Mouse (Mus musculus) liver, adult 2 months (tissue): Measurements from ENCODE around the gene Slc47a1. TPM values are rescaled to one million over a fixed set of nuclear protein-coding genes. Genes with fewer than 3 reads are reported as not detected.
A peak's percentile ranks its signal among the peaks of the same experiment; 100 is the strongest.
"Not testable (repeated sequence)": the region's sequence is repeated elsewhere in the genome, so short reads cannot be mapped to it uniquely, and the experiment has no call there.

ENCODE experiments used
- DNase-seq: peaks from one replicate; pipeline ENCODE4 v3.0.0-alpha.2; 2011; ENCODE audit warnings: low read depth, low spot score; ENCODE audit errors: extremely low read depth
- H3K27ac ChIP-seq: fragments of 200-500 bp; replicated peaks from 2 replicates; pipeline ENCODE4 v1.5.1; 2012; ENCODE audit warnings: low read depth, mild to moderate bottlenecking, control low read depth, inconsistent platforms, low read length; ENCODE audit not compliant: insufficient read depth
- H3K27me3 ChIP-seq: fragments of 200-500 bp; 2 replicates; pipeline ENCODE4 v1.6.1; 2012; ENCODE audit warnings: mild to moderate bottlenecking, moderate library complexity, low read length, inconsistent platforms; ENCODE audit not compliant: control insufficient read depth, insufficient read depth
- H3K36me3 ChIP-seq: fragments of 200-500 bp; 2 replicates; pipeline ENCODE4 v1.6.1; 2012; ENCODE audit warnings: low read length, inconsistent platforms; ENCODE audit not compliant: control insufficient read depth, insufficient read depth
- H3K4me1 ChIP-seq: fragments of 200-500 bp; 2 replicates; pipeline ENCODE4 v1.6.1; 2011; ENCODE audit warnings: low read length; ENCODE audit not compliant: control insufficient read depth, insufficient read depth
- H3K4me3 ChIP-seq: fragments of 200-500 bp; 2 replicates; pipeline ENCODE4 v1.5.1; 2011; ENCODE audit warnings: low read depth, mild to moderate bottlenecking, control low read depth, low read length, moderate library complexity; ENCODE audit not compliant: insufficient read depth
- H3K79me2 ChIP-seq: fragments of 200-500 bp; 2 replicates; pipeline ENCODE4 v1.6.1; 2012; ENCODE audit warnings: inconsistent platforms, mild to moderate bottlenecking, low read length, moderate library complexity; ENCODE audit not compliant: control insufficient read depth, insufficient read depth
- H3K9ac ChIP-seq: fragments of 200-500 bp; 2 replicates; pipeline ENCODE4 v1.6.1; 2012; ENCODE audit warnings: low read depth, mild to moderate bottlenecking, control low read depth, inconsistent platforms, low read length
- CTCF ChIP-seq: fragments of 200-500 bp; IDR thresholded peaks from 2 replicates; pipeline ENCODE4 v1.5.1; 2011; ENCODE audit warnings: low read depth, low read length, control low read depth
- POLR2A ChIP-seq: fragments of 200-500 bp; IDR thresholded peaks from 2 replicates; pipeline ENCODE4 v1.6.1; 2011; ENCODE audit warnings: low read length, control low read depth; ENCODE audit not compliant: insufficient read depth; ENCODE audit errors: extremely low read depth
- WGBS: fragments of 180-500 bp; shearing (Covaris S2); methylation state at CpG from one replicate; pipeline ENCODE4 v1.1.7; 2018; 5-methylcytosine and 5-hydroxymethylcytosine counted together
- polyA plus RNA-seq: library from polyadenylated mRNA; depleted of rRNA; stranded (reverse); fragments of >200 nt; gene quantifications from 2 replicates; pipeline ENCODE4 v1.2.3, GENCODE M21; 2012
- total RNA-seq: library from RNA; depleted of rRNA; stranded (reverse); fragments of >200 nt; gene quantifications from 2 replicates; pipeline ENCODE4 v1.2.3, GENCODE M21; 2014

Slc47a1 gene
- total and polyA plus RNA-seq, 2 experiments = 151 to 169 TPM

DNA sequence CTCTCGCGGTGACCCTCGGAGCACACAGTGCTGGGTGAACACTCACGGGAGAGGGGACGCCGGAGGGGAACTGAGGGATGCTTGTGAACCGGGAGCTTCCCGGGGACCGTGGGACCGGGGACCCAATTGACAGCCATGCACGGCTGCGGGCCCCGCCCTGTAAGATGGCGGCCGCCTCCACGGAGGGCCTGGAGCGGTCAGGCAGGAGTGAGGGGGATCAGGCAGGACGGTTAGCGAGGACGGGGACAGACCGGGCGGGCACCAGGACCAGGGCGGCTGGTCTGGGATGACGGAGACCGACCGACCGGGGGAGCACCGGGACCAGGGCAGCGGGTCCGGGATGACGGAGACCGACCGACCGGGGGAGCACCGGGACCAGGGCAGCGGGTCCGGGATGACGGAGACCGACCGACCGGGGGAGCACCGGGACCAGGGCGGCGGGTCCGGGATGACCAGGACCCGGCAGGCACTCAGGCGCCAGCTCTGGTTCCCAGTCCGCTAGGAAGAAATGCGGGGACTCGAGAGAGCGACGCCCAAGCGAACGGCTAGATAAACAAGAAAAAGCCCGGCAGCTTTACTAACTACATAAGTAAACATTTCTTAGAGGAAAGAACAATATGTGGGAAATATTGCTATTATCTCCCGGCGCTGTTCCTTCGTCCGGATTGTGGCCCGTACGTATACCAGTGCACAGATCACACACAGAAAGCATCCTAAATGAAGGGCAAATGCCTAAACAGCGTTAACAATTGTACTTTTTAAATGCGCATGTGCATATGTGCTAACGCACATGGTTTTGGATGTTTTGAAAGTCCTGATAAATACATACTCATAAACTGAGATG is 30.3 kb upstream of the Slc47a1 start:
- peak overlapping the region; percentile 96 for H3K4me3 ChIP-seq
- H3K27me3 ChIP-seq = no peaks in the 10 kb centered on the region
- peak overlapping the region; percentile 85 for H3K27ac ChIP-seq
- DNase-seq = peak; percentile 41
- under 1% methylated on average over 64 of the region's 64 CpGs for WGBS
- TF ChIP-seq CTCF (no peak), POLR2A (0 out of 2 replicates have a peak, but pooled peaks have one; percentile 14)
- peak overlapping the region; percentile 86 for H3K9ac ChIP-seq
- H3K4me1 ChIP-seq = peaks cover 2% of the 10 kb centered on the region; the same call in 1 of the 2 replicates
- H3K79me2 ChIP-seq = no peaks in the 10 kb centered on the region
- H3K36me3 ChIP-seq = no peaks in the 10 kb centered on the region

DNA sequence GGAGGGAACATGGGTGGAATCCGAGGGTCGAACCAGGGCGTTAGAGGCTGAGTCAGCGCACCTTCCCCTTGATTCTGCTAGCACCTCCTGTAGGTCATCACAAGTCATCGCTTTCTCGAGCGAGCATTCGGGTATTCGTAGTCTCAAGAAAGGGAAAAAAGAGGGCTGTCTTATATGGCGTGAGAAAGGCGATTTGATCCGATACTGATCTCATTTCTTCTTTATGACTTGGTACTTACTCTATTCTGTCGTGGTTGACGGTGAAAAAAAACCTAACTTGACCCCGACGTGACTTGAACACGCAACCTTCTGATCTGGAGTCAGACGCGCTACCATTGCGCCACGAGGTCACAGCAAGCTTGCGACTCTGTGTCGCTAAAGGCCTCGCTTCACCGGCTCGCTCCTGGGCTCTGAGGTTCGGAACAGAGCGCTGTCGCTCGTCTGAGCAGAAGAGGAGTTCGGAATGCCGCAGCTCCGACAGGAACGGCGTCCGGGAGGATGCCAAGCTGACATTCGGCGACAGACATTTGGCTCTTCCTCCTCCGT is 29.6 kb upstream of the Slc47a1 start:
- no peaks in the 10 kb centered on the region for H3K79me2 ChIP-seq
- DNase-seq = peak; percentile 78
- H3K36me3 ChIP-seq = no peaks in the 10 kb centered on the region
- 2% methylated on average over 39 of the region's 39 CpGs for WGBS
- H3K27ac ChIP-seq = peak overlapping the region; percentile 85
- peaks cover 2% of the 10 kb centered on the region; the same call in 1 of the 2 replicates for H3K4me1 ChIP-seq
- H3K4me3 ChIP-seq = peak overlapping the region; percentile 96
- peak overlapping the region; percentile 86 for H3K9ac ChIP-seq
- no peaks in the 10 kb centered on the region for H3K27me3 ChIP-seq
- TF ChIP-seq POLR2A (no peak), CTCF (no peak)

DNA sequence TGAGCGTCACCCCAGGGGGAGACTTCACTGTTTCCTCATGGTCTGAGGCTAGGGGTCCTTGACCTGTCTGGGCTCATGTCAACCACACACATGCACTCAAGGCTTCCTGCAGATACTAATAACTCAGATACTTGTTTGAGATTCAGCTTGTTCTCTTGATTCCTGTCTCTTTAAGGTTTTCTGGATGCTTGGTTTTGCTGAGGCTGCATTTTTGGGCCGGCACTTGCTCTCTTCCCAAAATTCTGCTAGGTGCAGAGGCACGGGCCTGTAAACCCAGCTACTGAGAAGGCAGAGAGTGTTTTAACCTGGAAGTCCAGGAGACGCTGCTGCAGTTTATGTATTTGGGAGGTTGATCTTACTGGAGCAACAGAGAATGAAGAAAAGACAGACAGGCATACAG is 23.6 kb upstream of the Slc47a1 start:
- Histone ChIP-seq H3K36me3 (no peaks in the 10 kb centered on the region), H3K9ac (no peak overlapping the region), H3K4me3 (no peak overlapping the region), H3K79me2 (no peaks in the 10 kb centered on the region), H3K27me3 (no peaks in the 10 kb centered on the region), H3K4me1 (no peaks in the 10 kb centered on the region), H3K27ac (no peak overlapping the region)
- WGBS = 81% methylated on average over 4 of the region's 4 CpGs
- TF ChIP-seq POLR2A (no peak), CTCF (no peak)
- no peak for DNase-seq

DNA sequence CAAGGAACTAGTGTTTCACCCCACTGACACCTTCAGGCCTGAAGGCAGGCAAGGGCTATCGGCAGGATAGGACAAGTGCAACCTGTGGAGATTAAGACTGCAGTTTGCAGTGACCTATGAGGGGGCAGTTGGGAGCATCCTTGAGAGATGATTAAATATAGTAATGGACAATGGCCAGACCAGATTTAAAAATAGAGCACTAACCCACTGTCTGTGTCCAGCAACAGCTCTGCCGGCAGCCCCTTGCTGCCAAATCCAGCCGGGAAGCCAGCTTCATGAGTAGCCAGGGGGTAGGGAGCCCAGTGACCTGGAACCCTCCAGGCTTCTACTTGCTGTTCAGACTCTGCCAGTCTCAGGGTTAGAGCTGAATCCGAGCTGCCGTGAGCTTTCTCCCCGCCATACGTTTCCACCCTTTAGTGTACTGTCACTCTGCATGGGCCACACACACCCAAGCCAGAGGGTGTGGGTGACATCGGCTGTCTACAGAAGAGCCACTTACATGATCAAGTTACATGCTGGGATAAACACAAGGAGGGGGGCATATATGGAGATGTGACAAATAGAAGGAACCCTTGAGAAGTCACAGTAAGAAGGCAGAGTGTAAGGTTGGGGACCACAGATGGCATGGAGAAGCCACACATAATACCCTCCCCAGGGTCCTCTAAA is 22.7 kb upstream of the Slc47a1 start:
- Histone ChIP-seq H3K4me1 (no peaks in the 10 kb centered on the region), H3K27me3 (no peaks in the 10 kb centered on the region), H3K4me3 (no peak overlapping the region), H3K79me2 (no peaks in the 10 kb centered on the region), H3K27ac (no peak overlapping the region), H3K36me3 (no peaks in the 10 kb centered on the region), H3K9ac (no peak overlapping the region)
- WGBS = 89% methylated on average over 8 of the region's 8 CpGs
- TF ChIP-seq CTCF (no peak), POLR2A (no peak)
- no peak for DNase-seq

DNA sequence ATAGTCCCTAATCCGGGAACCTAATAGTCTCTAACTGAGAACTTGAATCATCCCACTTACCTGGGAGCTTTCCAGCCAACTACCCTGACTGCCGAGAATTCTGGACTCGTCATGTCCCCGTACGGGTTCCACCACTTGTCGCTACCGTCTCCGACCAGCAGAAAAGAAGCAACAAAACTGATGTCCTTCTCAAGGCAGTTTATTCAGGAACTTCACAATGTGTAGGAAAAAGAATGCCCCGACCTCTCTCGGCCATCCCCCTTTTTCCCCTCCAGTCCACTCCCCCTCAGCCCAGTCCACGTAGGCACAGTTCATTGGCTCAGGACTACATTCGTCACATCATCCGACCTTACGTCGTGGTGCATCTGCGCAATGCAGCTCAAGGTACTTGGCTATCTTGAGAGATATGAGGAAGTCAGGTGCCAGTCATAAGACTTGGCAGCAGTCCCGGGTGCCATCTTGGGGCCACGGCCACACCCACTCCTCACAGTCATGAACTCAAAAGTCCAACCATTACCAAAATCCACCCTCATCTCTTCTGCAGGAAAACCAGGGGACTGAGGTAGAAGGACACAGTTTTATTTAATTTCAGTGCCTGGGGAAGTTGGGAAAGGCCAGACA is 19.4 kb upstream of the Slc47a1 start:
- not testable (repeated sequence) for H3K27ac ChIP-seq, H3K4me1 ChIP-seq, H3K79me2 ChIP-seq, DNase-seq, H3K27me3 ChIP-seq, H3K4me3 ChIP-seq, H3K9ac ChIP-seq, H3K36me3 ChIP-seq
- 95% methylated on average over 18 of the region's 18 CpGs for WGBS
